Mouse (Mus musculus): ENCODE measurements around the gene Ttc38. TPM values are rescaled to one million over a fixed set of nuclear protein-coding genes. Genes with fewer than 3 reads are reported as not detected.

Ttc38 gene
- 2.2 and 3.5 TPM in 2 replicates for polyA plus RNA-seq (2012; rRNA removed)

DNA sequence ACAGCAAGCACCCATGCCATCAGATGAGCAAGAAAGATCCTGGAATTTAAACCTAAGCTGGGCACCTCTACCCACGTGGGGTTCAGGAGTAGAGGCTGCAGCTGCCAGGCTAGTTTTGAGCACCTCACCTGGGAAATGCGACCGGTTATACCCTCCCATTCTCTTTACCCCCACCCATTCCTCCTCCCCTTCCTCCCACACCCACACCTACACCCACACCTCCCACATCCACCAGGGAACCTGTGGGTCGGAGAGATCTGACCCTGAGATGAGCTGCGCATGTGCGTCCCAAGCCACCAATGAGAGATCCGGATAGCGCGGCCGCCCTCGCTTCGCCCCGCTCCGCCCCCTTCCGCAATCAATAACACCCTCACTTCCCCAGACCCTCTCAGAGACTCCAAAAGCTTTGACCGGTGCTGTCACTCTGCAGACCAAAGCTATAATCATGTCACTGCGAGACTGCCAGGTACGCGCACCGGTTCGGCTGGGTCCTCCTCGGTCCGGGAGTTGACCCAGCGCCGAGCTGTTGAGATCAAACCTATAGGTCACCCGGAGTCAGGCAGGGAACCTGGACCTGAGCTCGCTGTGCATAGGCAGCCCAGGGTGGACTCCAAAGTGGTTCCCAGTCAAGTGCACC is at the start of gene Ttc38:
Ttc38 (plus strand) TSS at position 353 of the 637 bp plus-strand sequence.

DNA sequence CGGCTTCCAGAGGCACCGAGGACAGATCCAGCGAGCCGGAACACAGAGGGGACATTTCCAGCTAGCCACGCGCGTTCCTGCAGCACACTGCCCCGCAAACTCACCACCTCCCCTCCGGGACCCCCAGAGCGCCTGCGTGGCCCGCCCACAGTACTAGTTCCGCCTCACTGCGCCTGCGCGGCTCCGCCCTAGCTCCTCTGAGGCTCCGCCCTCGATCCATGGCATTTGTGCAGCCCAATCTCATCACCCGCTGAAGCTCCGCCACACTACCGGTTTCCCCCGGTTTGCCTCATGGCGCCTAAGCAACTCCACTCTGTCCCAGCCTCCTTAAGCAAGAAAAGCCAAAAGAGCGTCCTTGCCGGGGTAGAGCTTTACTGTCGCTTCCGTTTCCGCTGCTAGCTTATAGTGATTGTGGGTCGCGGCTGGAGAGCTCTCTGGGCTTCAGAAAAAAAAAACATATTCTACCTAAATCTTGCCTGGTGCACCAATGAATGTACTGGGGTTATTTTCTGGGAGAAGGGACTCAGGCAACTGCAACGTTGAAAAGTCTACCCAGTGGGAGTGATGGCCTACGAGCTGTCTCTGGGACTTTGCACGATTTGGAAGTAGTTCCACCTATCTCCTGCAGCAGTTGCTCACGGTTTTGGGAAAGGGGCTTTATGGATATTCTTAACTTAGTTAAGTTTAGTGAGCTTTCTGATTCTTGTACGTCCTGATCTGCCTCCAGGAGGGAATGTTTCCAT is 20.4 kb upstream of the Ttc38 start, which contains the start of gene Cdpf1:
Cdpf1 (minus strand) TSS at position 163 of the 743 bp plus-strand sequence.

DNA sequence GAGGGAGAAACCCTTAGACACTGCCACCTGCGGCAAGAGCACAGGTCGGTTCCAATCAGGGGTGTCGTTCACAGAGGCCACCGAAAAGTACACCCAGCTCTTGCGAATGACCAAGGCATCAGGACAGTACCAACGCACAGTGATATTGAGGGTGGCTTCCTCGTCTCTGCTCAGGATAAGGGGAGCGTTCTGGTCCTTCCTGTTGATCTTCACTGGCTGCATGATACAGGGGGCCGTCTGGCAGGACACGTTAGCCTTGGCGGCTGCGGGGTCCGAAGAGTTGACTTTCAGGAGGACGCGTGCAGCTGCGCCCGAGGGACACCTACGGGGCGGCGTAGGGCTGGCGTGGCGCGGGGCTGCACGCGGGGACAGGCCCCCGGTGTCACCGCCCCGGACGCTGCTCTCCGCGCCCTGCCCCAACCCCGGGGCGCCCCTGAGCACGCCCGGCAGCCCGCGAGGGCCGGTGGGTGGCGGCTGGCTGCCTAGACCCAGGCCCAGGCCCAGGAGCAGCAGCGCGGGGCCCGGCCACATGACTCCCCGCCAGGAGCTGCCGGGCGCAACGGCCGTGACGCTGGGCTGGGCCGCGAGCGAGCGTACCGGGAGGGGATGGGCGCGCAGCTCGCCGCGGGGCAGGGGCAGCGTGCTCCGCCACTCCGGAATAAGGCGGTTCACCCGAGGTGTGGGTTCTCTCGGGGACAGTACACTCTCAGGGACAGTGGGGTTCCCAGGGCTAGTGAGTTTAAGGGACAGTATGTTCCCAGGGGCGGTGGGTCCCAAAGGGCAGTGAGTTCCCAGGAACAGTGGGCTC is 10.7 kb upstream of the Ttc38 start, which contains the start of gene Pkdrej:
Pkdrej (minus strand) TSS at position 532 of the 808 bp plus-strand sequence.

DNA sequence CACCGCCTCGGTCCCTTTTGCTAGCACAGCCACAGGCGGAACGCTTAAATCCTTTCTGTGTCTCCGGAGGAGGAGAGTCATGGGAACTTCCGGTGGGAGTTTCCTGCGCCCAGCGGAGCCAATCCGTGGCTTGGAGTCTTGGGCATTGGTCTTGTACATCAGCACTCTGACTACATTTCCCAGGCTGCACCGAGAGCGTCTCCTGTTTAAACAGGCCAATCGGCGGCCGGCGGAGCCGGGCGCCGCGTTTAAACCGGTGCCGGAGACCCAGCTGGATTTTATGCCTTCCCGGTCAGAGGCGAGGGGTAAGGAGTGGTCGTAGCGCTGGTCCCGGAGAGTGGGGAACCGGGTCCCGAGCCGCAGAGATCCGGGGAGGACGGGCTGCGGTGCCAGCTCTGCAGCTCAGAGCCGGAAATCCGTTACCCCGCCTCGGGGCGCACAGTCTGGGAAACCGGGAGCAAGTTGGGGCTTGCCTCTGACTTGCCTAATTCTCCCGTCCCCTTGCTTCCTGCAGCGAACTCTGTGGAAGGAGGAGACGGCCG is 27.5 kb downstream of the Ttc38 start, which contains the start of gene Gtse1:
Gtse1 (plus strand) TSS at position 256 of the 542 bp plus-strand sequence.

DNA sequence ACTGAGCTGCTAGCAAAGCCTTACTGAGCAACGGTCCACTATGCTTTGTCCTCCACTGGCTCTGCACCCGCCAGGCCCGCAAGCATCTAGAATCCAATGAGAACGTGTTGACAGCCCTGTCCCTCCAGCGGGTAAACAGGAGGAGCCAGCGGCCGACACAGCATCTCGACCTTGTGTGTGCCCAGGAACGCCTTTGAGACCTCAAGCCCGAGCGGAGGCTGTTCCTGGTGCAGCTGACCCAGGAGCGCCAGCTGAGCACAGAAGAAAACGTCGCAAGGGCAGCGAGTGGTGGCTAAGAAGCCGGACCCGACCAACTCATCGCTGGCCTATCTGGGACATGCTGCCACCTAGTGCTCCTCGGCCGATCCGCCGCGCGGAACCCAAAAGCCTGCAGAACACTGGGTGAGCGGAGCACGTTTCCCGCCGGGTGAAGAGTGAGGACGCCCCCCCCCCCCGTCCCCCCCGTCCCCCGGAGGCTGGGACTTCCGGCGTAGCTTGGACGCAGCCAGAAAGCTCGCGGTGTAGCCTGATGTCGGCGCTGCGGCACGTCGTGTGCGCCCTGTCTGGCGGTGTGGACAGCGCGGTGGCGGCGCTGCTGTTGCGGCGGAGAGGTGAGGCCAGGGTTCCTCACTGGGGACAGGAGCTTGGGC is 46.9 kb downstream of the Ttc38 start, which contains the start of gene Trmu:
Trmu (plus strand) TSS at position 465 of the 650 bp plus-strand sequence.

Other genes with a start within 250 kb of the Ttc38 start
- 31.3 and 32.7 TPM in 2 replicates for gene Wnt7b, start 249.8 kb upstream of the Ttc38 start, polyA plus RNA-seq (2012; rRNA removed)
- 0.20 and 0.58 TPM in 2 replicates for gene Ppara, start 97.3 kb upstream of the Ttc38 start, polyA plus RNA-seq (2012; rRNA removed)
- 15.3 and 15.5 TPM in 2 replicates for gene Cdpf1, start 20.6 kb upstream of the Ttc38 start, polyA plus RNA-seq (2012; rRNA removed)
- 0.07 and 0.11 TPM in 2 replicates for gene Pkdrej, start 10.6 kb upstream of the Ttc38 start, polyA plus RNA-seq (2012; rRNA removed)
- gene Gtse1, start 27.4 kb downstream of the Ttc38 start, polyA plus RNA-seq (2012; rRNA removed): 34.7 and 37.0 TPM in 2 replicates
- gene Trmu, start 47.0 kb downstream of the Ttc38 start, polyA plus RNA-seq (2012; rRNA removed): 53.7 and 60.2 TPM in 2 replicates
- gene Celsr1, start 201.5 kb downstream of the Ttc38 start, polyA plus RNA-seq (2012; rRNA removed): 9.7 and 12.7 TPM in 2 replicates
- gene Gramd4, start 225.4 kb downstream of the Ttc38 start, polyA plus RNA-seq (2012; rRNA removed): 23.2 and 23.7 TPM in 2 replicates